Mouse (Mus musculus) spleen, adult 2 months (tissue): ENCODE results near the gene Copa.

Experiments
- CTCF ChIP-seq: fragments of 200-500 bp; IDR thresholded peaks from 2 replicates; pipeline ENCODE4 v1.5.1; 2011; ENCODE audit warnings: mild to moderate bottlenecking, inconsistent platforms; ENCODE audit not compliant: insufficient read depth, insufficient read length, insufficient replicate concordance; ENCODE audit errors: extremely low read depth
- POLR2A ChIP-seq: fragments of 200-500 bp; IDR thresholded peaks from 2 replicates; pipeline ENCODE4 v1.6.1; 2011; ENCODE audit warnings: low read depth, low read length, inconsistent platforms

- TF ChIP-seq CTCF (no peak), POLR2A (no peak)
These were observed 78.2 kb downstream of the Copa start for GRCm38 (mm10) chr1:172160508-172160907.
